Mouse (Mus musculus): ENCODE data around the gene Clk4. TPM values are rescaled to one million over a fixed set of nuclear protein-coding genes. Genes with fewer than 3 reads are reported as not detected.

Clk4 gene
- polyA plus RNA-seq, 1 experiment: 201 TPM

GRCm38 (mm10) chr11:51293956-51294530, 32.5 kb downstream of the Clk4 start:
- H3K27me3 ChIP-seq (ENCODE audit: control insufficient read depth, insufficient read depth, low read length): peaks cover 2% of the 10 kb centered on the region; the same call in 1 of the 2 replicates
- no peak overlapping the region for H3K27ac ChIP-seq (ENCODE audit: insufficient read depth, low read length)
- TF ChIP-seq CTCF (IDR thresholded peaks at IDR 0.05; ENCODE audit: borderline replicate concordance, insufficient read depth, low read depth, low read length) (no peak), POLR2A (IDR thresholded peaks at IDR 0.05; ENCODE audit: borderline replicate concordance, insufficient read depth, low read length) (no peak)
- DNase-seq: no peak
- WGBS: 50% methylated on average over 2 of the region's 2 CpGs
- no peak overlapping the region for H3K4me3 ChIP-seq (replicated peaks; ENCODE audit: insufficient read depth, low read depth, low read length)
- no peaks in the 10 kb centered on the region for H3K4me1 ChIP-seq (ENCODE audit: control insufficient read depth, insufficient read depth, low read length)

- H3K4me3 ChIP-seq (replicated peaks; ENCODE audit: insufficient read depth, low read depth, low read length): no peak overlapping the region
- no peaks in the 10 kb centered on the region for H3K27me3 ChIP-seq (ENCODE audit: control insufficient read depth, insufficient read depth, low read length)
- DNase-seq: no peak
- H3K4me1 ChIP-seq (ENCODE audit: control insufficient read depth, insufficient read depth, low read length): no peaks in the 10 kb centered on the region
- TF ChIP-seq CTCF (IDR thresholded peaks at IDR 0.05; ENCODE audit: borderline replicate concordance, insufficient read depth, low read depth, low read length) (no peak), POLR2A (IDR thresholded peaks at IDR 0.05; ENCODE audit: borderline replicate concordance, insufficient read depth, low read length) (no peak)
- WGBS: 49% methylated on average over 3 of the region's 3 CpGs
- no peak overlapping the region for H3K27ac ChIP-seq (ENCODE audit: insufficient read depth, low read length)
Measured at GRCm38 (mm10) chr11:51295742-51296141, 34.2 kb downstream of the Clk4 start.

GRCm38 (mm10) chr11:51298691-51299090, 37.2 kb downstream of the Clk4 start:
- Histone ChIP-seq H3K27me3 (ENCODE audit: control insufficient read depth, insufficient read depth, low read length) (no peaks in the 10 kb centered on the region), H3K27ac (ENCODE audit: insufficient read depth, low read length) (no peak overlapping the region), H3K4me3 (replicated peaks; ENCODE audit: insufficient read depth, low read depth, low read length) (no peak overlapping the region), H3K4me1 (ENCODE audit: control insufficient read depth, insufficient read depth, low read length) (no peaks in the 10 kb centered on the region)
- TF ChIP-seq CTCF (IDR thresholded peaks at IDR 0.05; ENCODE audit: borderline replicate concordance, insufficient read depth, low read depth, low read length) (no peak), POLR2A (IDR thresholded peaks at IDR 0.05; ENCODE audit: borderline replicate concordance, insufficient read depth, low read length) (no peak)
- 86% methylated on average over 4 of the region's 4 CpGs for whole genome bisulfite sequencing
- no peak for DNase-seq

DNA sequence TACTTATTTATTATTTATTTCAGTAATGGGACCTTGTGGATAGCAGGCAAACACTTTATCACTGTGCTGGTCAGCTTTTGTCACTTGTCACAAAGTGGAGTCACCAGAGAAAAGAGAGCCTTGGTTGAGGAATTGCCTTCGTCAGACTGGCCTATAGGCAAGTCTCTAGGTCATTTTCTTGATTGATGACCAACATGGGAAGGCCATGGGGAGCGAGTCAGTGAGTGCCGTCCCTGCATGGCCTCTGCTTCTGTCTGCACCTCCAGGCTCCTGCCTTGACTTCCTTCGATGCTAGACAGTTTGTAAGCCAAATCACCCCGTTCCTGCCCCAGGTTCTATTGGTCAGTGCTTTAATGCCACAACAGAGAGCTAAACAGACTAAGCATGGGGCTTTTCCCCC, 40.9 kb downstream of the Clk4 start:
- Histone ChIP-seq H3K4me1 (ENCODE audit: control insufficient read depth, insufficient read depth, low read length) (no peaks in the 10 kb centered on the region), H3K4me3 (replicated peaks; ENCODE audit: insufficient read depth, low read depth, low read length) (no peak overlapping the region), H3K27ac (ENCODE audit: insufficient read depth, low read length) (no peak overlapping the region), H3K27me3 (ENCODE audit: control insufficient read depth, insufficient read depth, low read length) (no peaks in the 10 kb centered on the region)
- DNase-seq: no peak
- TF ChIP-seq POLR2A (IDR thresholded peaks at IDR 0.05; ENCODE audit: borderline replicate concordance, insufficient read depth, low read length): no peak
- no peak for TF ChIP-seq CTCF (IDR thresholded peaks at IDR 0.05; ENCODE audit: borderline replicate concordance, insufficient read depth, low read depth, low read length)
- 95% methylated on average over 5 of the region's 5 CpGs for WGBS

DNA sequence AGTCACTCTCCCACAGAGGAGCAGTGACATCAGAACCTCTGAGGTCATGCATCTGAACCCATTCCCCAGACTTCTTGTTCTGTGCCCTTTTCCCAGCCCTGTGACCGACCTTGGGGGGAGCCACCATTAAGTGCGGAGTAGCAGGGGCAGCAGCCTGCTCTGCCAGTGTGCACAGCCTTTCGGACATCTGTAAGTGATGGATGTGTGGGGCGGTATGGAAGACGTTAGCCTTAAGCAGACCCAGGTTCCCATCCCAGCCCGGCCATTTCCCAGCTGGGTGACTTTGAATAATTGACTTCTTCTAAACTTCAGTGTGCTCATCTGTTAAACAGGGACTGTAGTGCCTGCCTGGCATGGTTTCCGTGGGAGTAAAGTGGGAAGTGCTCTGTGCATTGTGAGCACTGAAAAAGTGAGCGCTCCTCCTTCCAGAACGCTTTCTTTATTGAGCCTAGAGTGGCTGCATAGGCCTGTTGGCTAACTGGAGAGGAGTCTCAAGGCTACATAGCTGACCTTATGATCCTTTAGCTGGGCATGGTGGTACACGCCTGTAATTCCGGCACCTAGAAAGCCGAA, 42.5 kb downstream of the Clk4 start:
- Histone ChIP-seq H3K4me3 (replicated peaks; ENCODE audit: insufficient read depth, low read depth, low read length) (no peak overlapping the region), H3K27me3 (ENCODE audit: control insufficient read depth, insufficient read depth, low read length) (no peaks in the 10 kb centered on the region), H3K4me1 (ENCODE audit: control insufficient read depth, insufficient read depth, low read length) (no peaks in the 10 kb centered on the region), H3K27ac (ENCODE audit: insufficient read depth, low read length) (no peak overlapping the region)
- TF ChIP-seq POLR2A (IDR thresholded peaks at IDR 0.05; ENCODE audit: borderline replicate concordance, insufficient read depth, low read length): no peak
- TF ChIP-seq CTCF (IDR thresholded peaks at IDR 0.05; ENCODE audit: borderline replicate concordance, insufficient read depth, low read depth, low read length): no peak
- DNase-seq: no peak
- 75% methylated on average over 12 of the region's 12 CpGs for WGBS

DNA sequence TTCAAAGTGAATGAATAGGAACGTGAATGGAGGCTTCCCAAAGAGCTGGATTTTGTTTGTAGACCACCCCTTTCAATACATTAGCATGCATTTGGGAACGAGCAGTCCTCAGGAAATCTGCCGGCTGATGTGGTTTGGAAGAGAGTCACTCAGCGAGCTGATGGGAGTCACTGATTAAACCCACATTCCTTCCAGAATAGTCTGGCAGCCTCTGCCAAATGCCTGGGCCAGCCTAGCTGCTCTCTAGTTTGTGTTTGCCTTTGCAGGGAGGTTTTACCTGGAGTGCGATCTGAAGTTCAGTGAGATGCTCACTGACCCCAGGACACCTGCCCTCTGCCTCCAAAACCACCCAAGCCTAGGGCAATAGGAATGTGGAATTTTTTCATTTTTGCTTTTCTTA, 46.8 kb downstream of the Clk4 start:
- Histone ChIP-seq H3K27ac (ENCODE audit: insufficient read depth, low read length) (no peak overlapping the region), H3K4me3 (replicated peaks; ENCODE audit: insufficient read depth, low read depth, low read length) (no peak overlapping the region), H3K4me1 (ENCODE audit: control insufficient read depth, insufficient read depth, low read length) (no peaks in the 10 kb centered on the region), H3K27me3 (ENCODE audit: control insufficient read depth, insufficient read depth, low read length) (no peaks in the 10 kb centered on the region)
- TF ChIP-seq POLR2A (IDR thresholded peaks at IDR 0.05; ENCODE audit: borderline replicate concordance, insufficient read depth, low read length) (no peak), CTCF (IDR thresholded peaks at IDR 0.05; ENCODE audit: borderline replicate concordance, insufficient read depth, low read depth, low read length) (no peak)
- whole genome bisulfite sequencing: 46% methylated on average over 5 of the region's 5 CpGs
- DNase-seq: no peak

DNA sequence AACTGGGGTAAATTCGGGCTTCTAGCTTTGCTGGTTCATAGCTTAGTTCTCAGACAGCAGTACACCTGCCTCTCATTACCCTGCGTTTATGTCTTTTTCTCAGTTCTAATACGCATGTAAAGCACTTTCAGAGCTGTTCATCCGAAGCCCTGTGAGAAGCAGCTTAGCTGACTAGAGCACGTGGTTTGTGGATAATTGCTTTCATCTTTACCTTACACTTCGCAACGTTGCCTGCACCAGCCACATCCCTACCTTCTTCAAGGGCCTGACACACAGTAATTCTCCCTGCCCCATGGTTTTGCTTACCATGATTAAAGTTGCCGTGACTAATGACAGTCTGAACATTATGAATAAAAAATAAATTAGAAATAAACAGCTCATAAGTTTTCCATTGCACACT, 50.3 kb downstream of the Clk4 start:
- H3K27me3 ChIP-seq (ENCODE audit: control insufficient read depth, insufficient read depth, low read length): no peaks in the 10 kb centered on the region
- H3K4me3 ChIP-seq (replicated peaks; ENCODE audit: insufficient read depth, low read depth, low read length): no peak overlapping the region
- no peak for DNase-seq
- TF ChIP-seq POLR2A (IDR thresholded peaks at IDR 0.05; ENCODE audit: borderline replicate concordance, insufficient read depth, low read length): no peak
- TF ChIP-seq CTCF (IDR thresholded peaks at IDR 0.05; ENCODE audit: borderline replicate concordance, insufficient read depth, low read depth, low read length): no peak
- no peak overlapping the region for H3K27ac ChIP-seq (ENCODE audit: insufficient read depth, low read length)
- peaks cover 4% of the 10 kb centered on the region; the same call in 1 of the 2 replicates for H3K4me1 ChIP-seq (ENCODE audit: control insufficient read depth, insufficient read depth, low read length)
- WGBS: 88% methylated on average over 8 of the region's 8 CpGs

Data from cerebellum, adult 2 months (tissue).